Mouse (Mus musculus): ENCODE measurements around the gene Sox8. TPM values are rescaled to one million over a fixed set of nuclear protein-coding genes. Genes with fewer than 3 reads are reported as not detected.

Sox8 gene
- 2.3 and 3.2 TPM in 2 replicates for polyA plus RNA-seq (2012; rRNA removed; ENCODE audit: low replicate concordance)

GRCm38 (mm10) chr17:25570648-25571452 is at the start of gene Sox8:
Gene Sox8, minus strand, starts transcription at chr17:25570686.

GRCm38 (mm10) chr17:25578920-25579319 is 8.4 kb upstream of the Sox8 start, which contains the start of gene Lmf1:
Gene Lmf1, plus strand, starts transcription at chr17:25579085.

Other genes with a start within 250 kb of the Sox8 start
- 1.5 and 2.0 TPM in 2 replicates for gene Tpsab1, start 225.1 kb downstream of the Sox8 start, polyA plus RNA-seq (2012; rRNA removed; ENCODE audit: low replicate concordance)
- gene Tpsb2, start 204.4 kb downstream of the Sox8 start, polyA plus RNA-seq (2012; rRNA removed; ENCODE audit: low replicate concordance) = 130 and 146 TPM in 2 replicates
- gene Tpsg1, start 201.4 kb downstream of the Sox8 start, polyA plus RNA-seq (2012; rRNA removed; ENCODE audit: low replicate concordance) = 4.0 and 4.8 TPM in 2 replicates
- gene Cacna1h, start 136.9 kb downstream of the Sox8 start, polyA plus RNA-seq (2012; rRNA removed; ENCODE audit: low replicate concordance) = 3.6 and 3.7 TPM in 2 replicates
- gene Tekt4, start 116.1 kb downstream of the Sox8 start, polyA plus RNA-seq (2012; rRNA removed; ENCODE audit: low replicate concordance) = not detected in 2 replicates
- not detected in 2 replicates for gene Sstr5, start 73.4 kb downstream of the Sox8 start, polyA plus RNA-seq (2012; rRNA removed; ENCODE audit: low replicate concordance)
- 25.5 and 38.9 TPM in 2 replicates for gene Lmf1, start 8.4 kb upstream of the Sox8 start, polyA plus RNA-seq (2012; rRNA removed; ENCODE audit: low replicate concordance)
- not detected in 2 replicates for gene Gng13, start 146.5 kb upstream of the Sox8 start, polyA plus RNA-seq (2012; rRNA removed; ENCODE audit: low replicate concordance)
- gene Chtf18, start 156.7 kb upstream of the Sox8 start, polyA plus RNA-seq (2012; rRNA removed; ENCODE audit: low replicate concordance) = 4.7 and 6.1 TPM in 2 replicates
- 41.7 and 54.2 TPM in 2 replicates for gene Rpusd1, start 157.0 kb upstream of the Sox8 start, polyA plus RNA-seq (2012; rRNA removed; ENCODE audit: low replicate concordance)
- gene Mslnl, start 165.4 kb upstream of the Sox8 start, polyA plus RNA-seq (2012; rRNA removed; ENCODE audit: low replicate concordance) = 0.14 and 0.17 TPM in 2 replicates
- gene Msln, start 183.7 kb upstream of the Sox8 start, polyA plus RNA-seq (2012; rRNA removed; ENCODE audit: low replicate concordance) = 0.10 and 0.33 TPM in 2 replicates
- 20.4 and 28.7 TPM in 2 replicates for gene Narfl, start 203.1 kb upstream of the Sox8 start, polyA plus RNA-seq (2012; rRNA removed; ENCODE audit: low replicate concordance)
- gene Haghl, start 215.0 kb upstream of the Sox8 start, polyA plus RNA-seq (2012; rRNA removed; ENCODE audit: low replicate concordance) = 36.0 and 41.6 TPM in 2 replicates
- gene Ccdc78, start 215.9 kb upstream of the Sox8 start, polyA plus RNA-seq (2012; rRNA removed; ENCODE audit: low replicate concordance) = not detected in 2 replicates
- gene Fam173a, start 222.2 kb upstream of the Sox8 start, polyA plus RNA-seq (2012; rRNA removed; ENCODE audit: low replicate concordance) = 114 and 133 TPM in 2 replicates
- gene AC134908.4, start 225.0 kb upstream of the Sox8 start, polyA plus RNA-seq (2012; rRNA removed; ENCODE audit: low replicate concordance) = 0.88 TPM in 1 of 2 replicates, not detected in the other
- gene Metrn, start 226.4 kb upstream of the Sox8 start, polyA plus RNA-seq (2012; rRNA removed; ENCODE audit: low replicate concordance) = 35.1 and 74.2 TPM in 2 replicates
- 0.97 and 1.1 TPM in 2 replicates for gene Fbxl16, start 238.4 kb upstream of the Sox8 start, polyA plus RNA-seq (2012; rRNA removed; ENCODE audit: low replicate concordance)

All from mammary gland, adult 2 months (tissue).